Mouse (Mus musculus) retina, postnatal 1 day (tissue): ENCODE results near the gene Fgf23.

Experiments used
- DNase-seq: peaks from one replicate; pipeline ENCODE4 v3.0.0-alpha.2; 2012

The Fgf23 gene

DNA sequence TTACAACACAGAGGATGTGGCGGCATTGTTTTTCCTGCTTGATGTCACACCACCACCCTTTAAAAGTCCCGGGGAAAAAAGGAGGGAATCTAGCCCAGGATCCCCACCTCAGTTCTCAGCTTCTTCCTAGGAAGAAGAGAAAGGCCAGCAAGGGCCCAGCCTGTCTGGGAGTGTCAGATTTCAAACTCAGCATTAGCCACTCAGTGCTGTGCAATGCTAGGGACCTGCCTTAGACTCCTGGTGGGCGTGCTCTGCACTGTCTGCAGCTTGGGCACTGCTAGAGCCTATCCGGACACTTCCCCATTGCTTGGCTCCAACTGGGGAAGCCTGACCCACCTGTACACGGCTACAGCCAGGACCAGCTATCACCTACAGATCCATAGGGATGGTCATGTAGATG, at the start of gene Fgf23:
Fgf23 (plus strand) TSS at position 86 of the 400 bp plus-strand sequence.
- peak; percentile 6 for DNase-seq

DNA sequence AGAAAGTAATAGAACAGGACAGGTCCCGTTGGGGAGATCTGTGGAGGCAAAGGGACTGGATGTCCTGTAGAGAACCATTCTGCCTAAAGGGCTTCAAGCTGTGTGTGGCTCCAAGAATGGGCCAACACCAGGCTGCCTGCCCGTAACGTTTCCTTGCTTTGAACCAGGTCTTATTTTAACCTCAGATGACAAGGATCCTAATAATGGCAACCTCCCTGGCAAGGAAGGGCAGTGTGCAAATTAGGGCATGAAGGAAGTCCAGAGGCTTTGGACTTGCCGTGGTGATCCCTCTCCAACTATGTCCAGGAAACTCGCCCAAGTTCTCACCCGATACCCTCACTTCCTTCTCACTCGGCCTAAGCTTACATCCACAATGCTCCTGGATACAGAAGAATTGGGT, 47.9 kb upstream of the Fgf23 start:
- DNase-seq, result no peak

DNA sequence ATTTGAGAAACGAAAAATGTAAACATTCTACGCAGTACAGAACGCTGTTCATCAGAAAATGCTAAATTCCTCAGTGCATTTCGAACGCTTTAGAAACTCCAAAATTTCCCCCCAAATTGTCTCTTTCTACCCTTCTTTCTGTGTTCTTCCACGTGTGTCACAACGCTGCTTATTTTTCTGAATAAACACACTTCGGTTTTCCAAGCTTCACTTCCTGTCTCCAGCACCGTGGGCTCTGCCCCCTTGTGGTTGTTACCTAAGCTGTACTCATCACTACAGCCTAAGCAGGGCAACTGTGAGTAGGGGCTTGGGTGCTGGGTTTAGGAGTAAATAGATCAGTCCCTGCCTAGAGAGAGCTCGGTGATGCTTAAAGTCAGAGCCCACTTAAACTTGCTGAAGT, 37.9 kb upstream of the Fgf23 start:
- peak; percentile 58 for DNase-seq

DNA sequence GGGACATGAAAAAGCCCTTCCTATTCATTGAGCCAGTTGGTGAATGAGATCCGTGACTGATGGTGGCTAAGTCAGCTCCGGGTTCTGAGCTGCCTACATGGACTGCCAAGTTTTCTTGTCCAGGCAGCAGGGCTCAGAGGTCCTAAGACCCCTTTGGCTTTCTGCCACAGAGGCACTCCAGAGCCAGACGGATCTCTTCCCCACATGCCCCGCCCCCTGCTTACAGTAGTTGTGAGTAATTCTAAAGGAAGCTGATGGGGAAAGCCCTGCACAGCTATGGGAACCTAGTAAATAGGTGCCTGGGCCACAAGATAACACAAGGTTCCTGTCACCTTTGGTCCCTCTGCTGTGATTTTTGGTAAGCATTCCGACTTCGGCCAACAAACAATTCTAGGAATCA, 27.8 kb upstream of the Fgf23 start:
- peak; percentile 68 for DNase-seq

DNA sequence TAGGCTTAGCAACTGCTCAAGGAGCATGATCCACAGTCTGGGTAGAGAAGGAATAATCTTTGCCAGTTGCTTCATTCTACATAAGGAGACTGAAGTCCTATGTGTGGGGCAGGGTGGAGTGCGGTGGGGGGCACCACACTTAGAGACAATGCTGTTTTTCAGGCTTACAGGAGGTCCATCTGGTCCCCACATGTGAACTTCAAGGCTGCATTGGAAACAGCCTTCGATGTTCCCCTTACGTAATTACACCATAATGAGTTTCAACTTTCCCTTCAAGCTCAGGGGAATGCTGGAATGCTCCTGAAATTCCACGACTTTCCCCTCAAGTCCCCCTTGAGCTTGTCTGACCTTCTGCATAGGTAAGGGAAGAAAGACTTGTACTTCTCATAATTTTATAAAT, 21.9 kb upstream of the Fgf23 start:
- no peak for DNase-seq

DNA sequence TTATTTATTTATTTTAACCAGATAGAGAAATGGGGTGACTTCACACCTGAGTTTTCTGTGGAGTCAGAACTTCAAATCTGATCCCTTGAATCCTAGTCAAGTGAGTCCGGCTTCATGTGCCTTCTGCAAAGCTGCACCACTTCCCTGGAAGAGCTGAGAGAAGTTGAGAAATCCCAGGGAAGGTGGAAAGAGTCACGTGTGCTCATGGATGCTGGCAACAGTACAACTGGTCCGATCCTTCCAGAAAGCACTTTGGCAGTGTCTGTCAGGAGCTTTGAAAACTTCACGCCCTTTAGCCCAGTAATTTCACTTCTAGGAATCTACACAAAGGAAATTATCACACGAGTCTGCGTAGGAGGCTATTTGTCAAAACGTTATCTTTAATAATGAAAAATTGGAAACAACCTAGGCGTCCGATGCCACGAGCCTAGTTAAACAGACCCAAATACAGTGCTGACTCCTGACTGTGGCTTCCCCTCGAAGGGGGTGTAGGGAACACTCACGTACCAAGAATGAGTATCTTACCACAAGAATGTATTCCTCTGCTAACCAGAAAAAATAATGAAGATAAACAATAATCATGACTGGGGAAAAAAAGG, 15.6 kb upstream of the Fgf23 start:
- DNase-seq, result no peak

DNA sequence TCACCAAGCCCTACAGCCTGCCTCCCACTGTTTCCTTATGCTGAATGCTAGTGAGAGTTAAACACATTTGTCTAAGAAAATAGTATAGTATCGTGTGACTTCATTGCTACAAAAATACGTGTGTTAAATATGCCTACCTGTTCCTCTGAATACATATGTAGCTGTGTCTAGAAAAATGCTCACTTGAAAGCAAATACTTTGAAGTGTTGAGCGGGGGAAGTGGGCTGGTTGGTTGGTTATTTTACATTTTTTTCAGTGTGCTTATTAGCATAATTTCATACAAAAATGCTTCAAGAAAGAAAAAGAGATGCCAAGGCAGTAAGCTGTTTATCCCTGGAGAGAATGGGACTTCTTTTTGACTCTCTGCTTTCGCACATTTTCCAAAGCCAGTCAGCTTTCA, 12.7 kb upstream of the Fgf23 start:
- no peak for DNase-seq

DNA sequence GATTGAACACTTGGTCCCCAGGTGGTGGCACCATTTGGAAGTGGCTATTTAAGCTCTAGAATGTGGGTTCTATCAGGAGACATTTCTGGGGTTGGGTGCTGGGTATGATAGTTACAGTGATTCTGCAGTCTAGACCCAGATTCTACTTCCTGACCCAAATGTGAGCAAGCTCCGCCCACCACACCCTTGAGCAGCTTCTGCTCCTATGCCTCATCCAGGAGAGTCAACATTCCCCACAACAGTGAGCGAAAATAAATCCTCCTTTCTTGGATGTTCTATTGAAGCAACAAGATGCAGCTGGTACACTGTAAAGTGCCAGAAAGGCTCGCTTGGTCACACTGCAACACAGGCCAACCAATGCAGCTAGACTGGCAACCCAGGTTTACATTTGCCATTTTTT, 8.8 kb upstream of the Fgf23 start:
- no peak for DNase-seq

DNA sequence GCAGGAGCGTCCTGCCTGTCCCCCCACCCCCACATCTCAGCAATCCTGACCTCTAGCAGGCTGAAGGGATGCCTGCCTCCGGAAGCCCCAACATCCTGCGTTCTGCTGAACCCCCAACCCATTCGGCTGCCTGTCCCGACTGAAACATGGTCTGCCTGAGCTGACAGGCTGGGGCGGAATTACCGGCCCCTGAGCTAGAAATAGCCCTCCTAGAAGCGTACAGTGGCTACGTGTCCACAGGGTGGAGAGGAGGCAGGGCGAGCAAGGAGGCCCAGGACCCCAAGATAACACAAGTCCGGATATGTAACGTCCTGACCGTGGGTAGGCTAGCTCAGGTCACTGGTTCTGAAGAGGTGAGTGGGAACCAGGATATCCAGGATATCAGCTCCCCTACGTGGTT, 7.9 kb upstream of the Fgf23 start:
- DNase-seq, result peak; percentile 25

DNA sequence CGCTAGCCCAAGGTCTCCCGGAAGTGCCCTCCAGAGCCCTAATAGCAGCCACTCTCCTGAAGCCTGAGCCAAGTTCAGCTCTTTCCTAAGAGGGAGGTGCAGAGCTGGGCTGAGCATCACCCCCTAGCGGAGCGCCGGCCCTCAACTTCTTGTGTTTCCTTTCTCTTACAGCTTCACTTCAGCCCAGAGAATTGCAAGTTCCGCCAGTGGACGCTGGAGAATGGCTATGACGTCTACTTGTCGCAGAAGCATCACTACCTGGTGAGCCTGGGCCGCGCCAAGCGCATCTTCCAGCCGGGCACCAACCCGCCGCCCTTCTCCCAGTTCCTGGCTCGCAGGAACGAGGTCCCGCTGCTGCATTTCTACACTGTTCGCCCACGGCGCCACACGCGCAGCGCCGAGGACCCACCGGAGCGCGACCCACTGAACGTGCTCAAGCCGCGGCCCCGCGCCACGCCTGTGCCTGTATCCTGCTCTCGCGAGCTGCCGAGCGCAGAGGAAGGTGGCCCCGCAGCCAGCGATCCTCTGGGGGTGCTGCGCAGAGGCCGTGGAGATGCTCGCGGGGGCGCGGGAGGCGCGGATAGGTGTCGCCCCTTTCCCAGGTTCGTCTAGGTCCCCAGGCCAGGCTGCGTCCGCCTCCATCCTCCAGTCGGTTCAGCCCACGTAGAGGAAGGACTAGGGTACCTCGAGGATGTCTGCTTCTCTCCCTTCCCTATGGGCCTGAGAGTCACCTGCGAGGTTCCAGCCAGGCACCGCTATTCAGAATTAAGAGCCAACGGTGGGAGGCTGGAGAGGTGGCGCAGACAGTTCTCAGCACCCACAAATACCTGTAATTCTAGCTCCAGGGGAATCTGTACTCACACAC, 7.4 kb downstream of the Fgf23 start:
- DNase-seq, result peak; percentile 85

DNA sequence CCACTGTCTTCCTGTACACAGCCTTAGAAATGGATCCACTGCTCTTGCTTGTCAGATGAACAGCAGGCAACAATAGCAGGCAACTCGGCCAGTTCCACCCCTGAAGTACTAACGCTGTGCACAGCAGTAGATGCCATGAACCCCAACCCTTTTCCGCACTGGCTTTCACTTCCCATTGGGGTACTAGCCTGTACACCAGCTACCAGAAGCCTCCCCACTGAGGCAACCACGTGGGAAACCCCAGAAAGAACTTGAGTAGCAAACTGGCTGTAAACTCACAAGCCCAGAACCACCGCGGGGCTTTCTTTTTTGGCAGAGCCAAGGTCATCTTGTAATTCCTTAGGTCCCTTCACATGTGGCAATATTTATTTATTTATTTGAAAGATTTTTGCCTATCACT, 9.1 kb downstream of the Fgf23 start:
- no peak for DNase-seq

DNA sequence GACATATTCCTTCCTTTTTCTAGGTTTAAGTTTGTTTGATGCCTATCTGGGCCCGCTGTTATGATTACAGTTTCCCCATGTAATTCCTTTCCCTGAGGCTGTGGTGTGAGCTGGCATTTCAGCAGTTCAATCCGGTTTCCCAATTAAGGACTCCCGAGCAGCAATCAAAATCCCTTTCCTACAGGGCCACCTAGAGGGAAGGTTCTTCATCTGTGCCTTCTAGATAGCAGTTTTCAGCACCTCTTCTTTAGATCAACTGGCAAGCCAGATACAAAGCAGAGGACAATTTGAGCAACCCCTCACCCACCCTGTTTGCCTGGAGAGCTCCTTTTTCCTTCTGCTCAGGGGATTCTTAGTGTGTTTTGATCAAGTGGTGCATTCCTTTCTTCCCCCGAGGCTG, 14.0 kb downstream of the Fgf23 start:
- DNase-seq, result no peak

DNA sequence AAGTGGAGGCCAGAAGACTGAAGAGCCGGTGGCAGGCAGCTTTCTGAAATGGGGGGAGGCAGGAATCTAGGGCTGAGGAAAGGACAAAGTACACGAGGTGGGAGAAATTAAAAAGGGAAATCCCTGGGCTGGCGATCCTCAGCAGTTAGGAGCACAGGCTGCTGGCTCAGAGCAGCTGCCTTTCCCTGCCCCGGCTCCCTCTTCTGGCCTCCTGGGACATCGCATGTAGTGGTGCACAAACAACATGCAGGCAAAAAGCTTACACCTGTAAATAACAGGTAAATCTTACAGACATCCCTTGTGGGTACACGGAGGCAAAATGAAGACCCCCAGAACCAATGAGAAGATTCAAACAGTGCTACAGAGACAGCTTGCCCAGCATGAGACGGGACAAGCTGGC, 21.9 kb downstream of the Fgf23 start:
- peak; percentile 20 for DNase-seq

DNA sequence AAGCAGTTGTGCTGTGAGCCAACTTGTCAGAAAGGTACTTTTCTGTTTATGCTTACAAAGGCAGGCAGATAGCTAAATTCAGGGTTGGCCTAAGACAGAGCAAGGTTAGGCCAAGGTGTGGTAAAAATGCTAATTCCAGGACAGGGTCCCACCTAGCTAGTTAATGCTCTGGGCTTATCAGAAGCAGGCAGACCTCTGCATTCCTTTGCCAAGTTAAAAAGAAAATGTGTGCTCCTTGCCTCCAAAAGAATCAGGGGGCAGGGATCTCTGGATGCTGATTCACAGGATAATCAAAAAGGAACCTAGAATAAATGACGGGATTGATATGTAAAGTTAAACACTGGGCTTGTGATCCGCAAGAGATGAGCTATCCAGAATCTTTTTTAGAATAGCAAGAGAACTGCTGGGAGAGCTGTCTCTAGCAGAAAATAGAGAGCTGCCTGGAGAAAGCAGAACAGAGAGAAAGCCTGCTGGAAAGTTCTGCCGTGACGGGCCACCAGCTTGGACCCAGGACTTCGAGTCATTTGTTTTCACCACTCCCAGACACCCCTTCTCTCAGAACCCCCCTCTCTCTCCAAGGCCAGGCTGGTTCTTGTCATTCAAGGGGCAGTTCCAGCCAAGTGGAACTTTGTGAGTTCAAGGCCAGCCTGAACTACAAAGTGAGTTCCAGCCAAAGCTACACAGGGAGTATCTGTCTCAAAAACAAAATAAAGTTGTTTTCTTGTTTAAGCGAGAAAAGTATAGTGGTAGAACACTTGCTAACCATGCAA, 31.0 kb downstream of the Fgf23 start:
- DNase-seq, result no peak

DNA sequence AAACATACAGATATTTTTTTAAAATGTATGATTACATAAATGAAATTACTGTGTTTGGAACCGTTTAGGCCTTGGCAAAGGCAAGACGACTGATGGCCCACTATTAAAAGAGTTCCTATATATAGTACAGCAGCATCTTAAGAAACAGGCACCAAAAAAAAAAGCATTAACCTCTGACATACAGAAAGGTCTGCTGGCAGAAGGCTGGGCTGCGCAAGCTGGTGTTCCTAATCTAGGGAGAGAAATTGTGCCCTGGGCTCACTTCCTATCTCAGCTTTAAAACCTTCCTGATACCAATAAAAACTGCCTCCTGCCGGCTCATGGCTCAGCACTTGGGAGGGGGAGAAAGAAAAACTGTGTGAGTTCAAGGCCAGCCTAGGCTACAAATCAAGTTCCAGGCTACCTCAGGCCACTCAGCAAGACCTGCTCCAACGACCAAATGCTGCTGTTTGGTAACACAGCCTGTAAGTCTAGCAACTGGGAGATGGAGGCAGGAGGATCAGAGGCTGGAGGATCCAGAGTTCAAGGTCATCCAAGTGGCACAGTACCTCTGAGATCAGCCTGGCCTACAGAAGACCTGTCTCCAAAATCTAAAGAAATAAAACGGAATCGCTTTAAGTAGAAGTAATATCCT, 31.8 kb downstream of the Fgf23 start:
- no peak for DNase-seq

DNA sequence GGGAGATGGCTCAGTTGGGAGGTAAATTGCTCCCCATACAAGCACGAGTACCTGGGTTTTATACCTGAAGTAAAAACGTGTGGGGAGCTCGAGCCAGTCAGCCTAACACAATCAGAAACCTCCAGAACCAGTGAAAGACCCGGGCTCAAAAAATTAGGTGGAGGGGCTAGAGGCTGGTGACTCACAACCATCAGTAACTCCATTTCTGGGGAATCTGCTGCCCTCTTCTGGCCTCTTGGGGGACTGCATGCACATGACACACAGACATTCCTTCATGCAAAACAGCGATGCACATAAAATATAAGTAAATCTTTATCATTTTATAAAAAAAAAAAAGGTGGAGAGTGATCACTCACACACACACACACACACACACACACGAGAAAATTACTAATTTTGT, 32.4 kb downstream of the Fgf23 start:
- peak; percentile 55 for DNase-seq

DNA sequence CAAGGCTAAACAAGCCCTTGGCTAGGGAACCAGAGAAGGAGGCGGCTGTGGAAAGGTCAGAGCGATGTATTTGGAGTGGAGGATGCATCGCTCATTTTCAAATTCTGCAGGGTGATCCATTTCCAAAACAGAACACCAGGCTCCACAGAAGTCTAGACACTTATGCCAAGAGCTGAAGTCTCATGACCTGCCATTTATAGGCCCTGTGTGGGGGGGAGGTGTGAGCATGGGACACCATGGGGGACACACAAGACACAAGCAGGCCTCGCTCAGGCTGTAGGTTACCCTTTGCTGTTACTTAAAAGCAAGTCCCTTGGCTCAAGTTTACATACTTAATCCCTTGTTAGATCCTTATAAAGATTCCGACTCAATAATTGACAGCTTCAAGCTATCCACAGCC, 33.5 kb downstream of the Fgf23 start:
- DNase-seq, result no peak

DNA sequence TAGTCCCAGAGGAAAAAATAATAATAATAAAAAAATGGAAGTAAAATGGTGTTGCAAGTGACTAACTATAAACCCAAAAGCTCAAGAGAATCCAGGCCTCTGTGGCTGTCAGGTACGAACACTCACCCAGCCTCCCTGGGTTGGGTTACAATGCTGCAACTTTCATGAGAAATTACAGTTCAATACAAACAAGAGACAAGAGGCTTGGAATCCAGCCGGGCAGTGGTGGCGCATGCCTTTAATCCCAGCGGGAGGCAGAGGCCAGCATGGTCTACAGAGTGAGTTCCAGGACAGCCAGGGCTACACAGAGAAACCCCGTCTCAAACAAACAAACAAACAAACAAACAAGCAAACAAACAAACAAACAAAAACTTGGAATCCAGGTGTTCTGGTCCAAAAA, 34.0 kb downstream of the Fgf23 start:
- no peak for DNase-seq

DNA sequence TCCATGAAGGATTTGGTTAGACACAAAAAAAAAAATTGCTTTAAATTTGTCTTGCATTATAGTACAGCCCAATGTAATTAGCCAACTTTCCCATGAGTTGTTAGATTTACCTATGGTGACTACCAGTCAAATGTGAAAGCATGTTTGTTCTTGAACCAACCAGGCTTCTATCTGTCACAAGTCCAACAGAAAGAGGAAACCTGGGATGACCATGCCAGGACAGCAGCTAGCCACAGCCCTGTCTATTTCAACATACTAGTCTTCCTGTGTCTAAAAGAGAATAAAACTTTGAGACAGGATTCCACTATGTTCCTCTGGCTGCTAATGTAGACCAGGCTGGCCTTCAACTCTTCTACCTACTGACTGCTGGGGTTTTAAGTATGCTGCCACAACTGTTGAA, 34.7 kb downstream of the Fgf23 start:
- no peak for DNase-seq

DNA sequence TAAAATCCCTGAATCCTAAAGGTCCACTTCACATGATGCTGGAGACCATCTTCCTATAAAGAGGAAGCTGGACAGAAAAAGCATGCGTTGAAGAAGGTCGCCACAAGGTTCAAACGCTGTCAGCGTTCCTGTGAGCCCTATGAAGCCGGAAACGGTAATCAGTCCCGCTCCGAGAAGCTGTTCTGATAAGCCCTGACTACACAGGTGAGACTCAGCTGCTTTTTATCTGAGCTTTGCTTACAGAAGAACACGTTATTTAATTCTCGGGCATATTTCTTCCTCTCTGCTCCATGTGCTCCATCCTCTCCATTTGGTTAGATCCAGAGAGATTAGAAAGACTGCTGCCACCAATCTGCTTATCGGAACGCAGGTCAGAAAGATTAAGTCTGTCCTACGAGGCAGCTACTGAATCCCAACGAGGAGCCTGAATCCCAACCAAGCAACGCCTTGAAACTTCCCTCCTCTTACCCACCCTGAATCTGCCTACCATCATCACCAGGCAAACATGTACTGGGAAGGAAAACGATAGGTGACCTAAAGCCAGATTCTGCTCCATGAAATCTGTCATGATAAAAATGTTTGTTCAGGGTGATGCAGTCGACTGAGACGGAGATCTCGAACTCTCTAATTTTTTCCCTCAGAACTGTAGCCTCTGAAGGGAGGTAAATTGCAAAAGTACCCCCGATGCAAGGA, 35.8 kb downstream of the Fgf23 start:
- peak; percentile 34 for DNase-seq

DNA sequence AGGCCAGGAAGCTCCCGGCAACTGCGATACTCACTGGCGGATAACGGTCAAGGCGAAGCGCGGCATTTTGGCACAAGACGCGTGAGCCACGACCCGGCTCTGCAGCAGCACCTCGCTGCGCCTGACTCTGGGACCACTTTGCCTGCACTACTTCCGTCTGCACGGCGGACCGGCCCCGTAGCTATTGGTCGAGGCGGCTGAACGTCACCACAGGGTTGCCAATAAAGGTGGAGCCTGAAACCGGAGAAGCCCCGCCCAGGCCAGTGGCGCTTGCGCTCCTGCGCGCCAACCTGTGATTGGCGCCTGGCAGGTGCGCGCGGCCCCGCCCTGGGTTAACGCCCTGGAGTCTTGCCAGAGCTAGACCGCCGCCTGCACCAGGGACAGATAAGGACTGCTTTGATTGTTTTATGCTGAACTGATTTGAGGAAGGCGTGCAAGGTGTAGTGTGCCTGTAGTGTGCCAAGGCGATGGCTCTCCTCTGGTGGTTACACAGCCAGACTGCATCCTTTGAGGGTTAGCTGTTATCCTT, 36.8 kb downstream of the Fgf23 start, which contains the start of gene Tigar:
Tigar (minus strand) TSS at position 156 of the 529 bp plus-strand sequence.
- peak; percentile 95 for DNase-seq

DNA sequence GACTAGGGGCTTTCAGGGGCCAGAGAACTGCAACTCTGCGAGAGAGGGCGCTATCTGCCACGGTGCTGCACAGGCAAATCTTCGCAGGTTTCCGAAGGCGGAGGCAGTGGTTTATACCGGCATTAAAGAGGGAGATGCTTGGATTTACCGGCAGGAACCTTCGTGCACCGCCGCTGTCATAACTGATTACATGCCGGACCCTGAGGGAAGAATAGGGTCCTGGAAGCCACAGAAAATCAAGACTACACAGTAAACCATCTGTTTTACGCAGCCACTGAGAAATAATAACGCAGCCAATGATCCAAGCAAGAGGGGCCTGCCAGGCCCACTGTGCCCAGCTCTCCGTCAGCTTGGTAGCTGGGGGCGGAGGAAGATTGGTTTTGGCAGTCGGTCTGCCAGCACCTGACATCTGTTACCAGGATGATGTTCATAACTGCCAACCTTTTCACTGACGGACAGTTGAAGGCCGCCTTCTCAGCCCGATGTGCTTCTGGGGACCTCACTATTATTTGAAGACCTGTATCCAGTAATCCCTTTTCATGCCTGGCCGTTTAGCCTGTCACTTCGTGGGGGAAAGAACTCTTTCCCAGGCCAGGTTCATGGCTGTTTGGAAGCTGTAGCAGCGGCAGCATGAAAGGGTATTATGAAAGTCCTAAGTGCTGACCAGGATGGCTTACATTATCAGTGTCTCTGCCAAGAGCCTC, 42.2 kb downstream of the Fgf23 start:
- peak; percentile 44 for DNase-seq
